Mouse (Mus musculus) cortical plate, adult 2 months (tissue): ENCODE measurements around the gene Zfp948.

ENCODE experiments used
- CTCF ChIP-seq: fragments of 200-500 bp; IDR thresholded peaks from 2 replicates; pipeline ENCODE4 v1.5.1; 2011; ENCODE audit warnings: mild to moderate bottlenecking, control low read depth, low read length; ENCODE audit not compliant: insufficient read depth; ENCODE audit errors: extremely low read depth
- POLR2A ChIP-seq: fragments of 200-500 bp; IDR thresholded peaks from 2 replicates; pipeline ENCODE4 v1.6.1; 2011; ENCODE audit warnings: mild to moderate bottlenecking, low read length, control low read depth; ENCODE audit not compliant: insufficient read depth; ENCODE audit errors: extremely low read depth

GRCm38 (mm10) chr17:21616356-21616755 is 49.5 kb downstream of the Zfp948 start:
- no peak for TF ChIP-seq CTCF
- no peak for TF ChIP-seq POLR2A
